Mouse (Mus musculus): ENCODE data around the gene Tomm20.
A peak's percentile ranks its signal among the peaks of the same experiment; 100 is the strongest.

Tomm20 gene

DNA sequence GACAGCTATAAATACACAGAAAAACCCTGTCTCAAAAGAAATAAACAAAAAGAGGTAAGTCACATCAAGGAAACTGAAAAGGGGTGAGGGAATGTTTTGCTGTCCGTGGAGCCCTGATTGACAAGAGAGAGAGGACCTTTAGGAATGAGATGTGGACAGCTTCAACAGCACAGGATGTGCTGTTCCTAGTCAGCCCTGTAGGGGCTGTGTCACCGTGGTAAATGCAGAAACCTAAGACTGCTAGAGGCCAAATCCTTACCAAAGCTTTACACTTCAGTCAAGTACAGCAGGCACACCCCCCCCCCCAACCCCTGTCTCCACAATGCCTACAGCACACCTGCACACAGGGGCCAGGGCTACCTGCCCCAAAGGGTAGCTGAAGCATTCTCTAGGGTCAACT lies 13.9 kb downstream of the Tomm20 start:
- peaks cover 84% of the 10 kb centered on the region for H3K4me1 ChIP-seq (replicated peaks; ENCODE audit: low read depth, low read length)
- no peaks in the 10 kb centered on the region for H3K27me3 ChIP-seq (ENCODE audit: insufficient read depth, low read length)
- no peaks in the 10 kb centered on the region for H3K9me3 ChIP-seq (ENCODE audit: low read length)
- H3K36me3 ChIP-seq (ENCODE audit: insufficient read depth, low read length) = peaks cover 96% of the 10 kb centered on the region
- TF ChIP-seq NANOG (IDR thresholded peaks at IDR 0.05; ENCODE audit: borderline replicate concordance, low read length) (no peak), POU5F1 (IDR thresholded peaks at IDR 0.05; ENCODE audit: borderline replicate concordance, low read length) (no peak), CTCF (conservative IDR thresholded peaks at IDR 0.05; ENCODE audit: low read length) (peak; percentile 35)
- no peak overlapping the region for H3K4me3 ChIP-seq (replicated peaks; ENCODE audit: low read length)

- TF ChIP-seq CTCF (conservative IDR thresholded peaks at IDR 0.05; ENCODE audit: low read length) (peak; percentile 98), POU5F1 (IDR thresholded peaks at IDR 0.05; ENCODE audit: borderline replicate concordance, low read length) (no peak), NANOG (IDR thresholded peaks at IDR 0.05; ENCODE audit: borderline replicate concordance, low read length) (no peak)
- H3K27me3 ChIP-seq (ENCODE audit: insufficient read depth, low read length) = no peaks in the 10 kb centered on the region
- H3K4me1 ChIP-seq (replicated peaks; ENCODE audit: low read depth, low read length) = peaks cover 66% of the 10 kb centered on the region
- H3K36me3 ChIP-seq (ENCODE audit: insufficient read depth, low read length) = peaks cover 96% of the 10 kb centered on the region
- no peak overlapping the region for H3K4me3 ChIP-seq (replicated peaks; ENCODE audit: low read length)
- no peaks in the 10 kb centered on the region for H3K9me3 ChIP-seq (ENCODE audit: low read length)
Observed at GRCm38 (mm10) chr8:126929607-126930161, 16.0 kb downstream of the Tomm20 start.

DNA sequence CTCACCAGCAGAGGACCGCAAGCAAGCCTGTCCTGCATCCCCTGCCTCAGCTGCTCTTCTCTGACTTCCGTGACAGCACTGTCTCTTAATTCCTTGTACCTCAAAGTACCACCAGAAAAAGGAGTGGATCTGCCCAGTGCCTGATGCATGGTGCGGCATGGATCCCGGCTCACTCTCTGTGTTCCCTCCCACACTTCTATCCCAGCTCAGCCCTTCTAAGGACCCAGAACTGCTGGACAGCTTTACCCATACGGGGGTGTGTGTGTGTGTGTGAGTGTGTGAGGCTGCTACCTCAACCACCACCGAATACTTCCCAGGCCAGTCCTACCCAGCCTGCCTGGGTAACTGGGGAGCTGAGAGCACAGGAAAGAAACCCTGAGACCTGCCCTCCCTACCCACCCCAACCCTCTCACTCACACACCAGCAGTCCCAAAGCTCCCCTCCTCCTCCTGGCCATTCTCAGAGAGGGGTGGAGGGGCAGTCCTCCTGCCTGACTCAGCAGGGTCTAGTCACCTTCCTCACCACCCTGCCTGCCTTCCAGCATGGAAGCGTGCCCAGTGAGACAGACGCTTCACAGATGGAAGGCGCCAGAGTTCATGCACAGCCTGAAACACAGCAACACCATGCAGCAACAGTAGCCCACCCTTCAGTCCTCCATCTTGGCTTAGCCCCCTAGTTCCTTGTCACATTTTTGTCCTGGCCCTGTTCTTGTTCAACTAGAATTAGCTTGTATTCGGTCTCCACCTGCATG lies 16.7 kb downstream of the Tomm20 start:
- TF ChIP-seq CTCF (conservative IDR thresholded peaks at IDR 0.05; ENCODE audit: low read length) = no peak
- TF ChIP-seq NANOG (IDR thresholded peaks at IDR 0.05; ENCODE audit: borderline replicate concordance, low read length) = no peak
- TF ChIP-seq POU5F1 (IDR thresholded peaks at IDR 0.05; ENCODE audit: borderline replicate concordance, low read length) = no peak
- H3K4me1 ChIP-seq (replicated peaks; ENCODE audit: low read depth, low read length) = peaks cover 62% of the 10 kb centered on the region
- peaks cover 97% of the 10 kb centered on the region for H3K36me3 ChIP-seq (ENCODE audit: insufficient read depth, low read length)
- H3K4me3 ChIP-seq (replicated peaks; ENCODE audit: low read length) = no peak overlapping the region
- H3K27me3 ChIP-seq (ENCODE audit: insufficient read depth, low read length) = no peaks in the 10 kb centered on the region
- H3K9me3 ChIP-seq (ENCODE audit: low read length) = no peaks in the 10 kb centered on the region

DNA sequence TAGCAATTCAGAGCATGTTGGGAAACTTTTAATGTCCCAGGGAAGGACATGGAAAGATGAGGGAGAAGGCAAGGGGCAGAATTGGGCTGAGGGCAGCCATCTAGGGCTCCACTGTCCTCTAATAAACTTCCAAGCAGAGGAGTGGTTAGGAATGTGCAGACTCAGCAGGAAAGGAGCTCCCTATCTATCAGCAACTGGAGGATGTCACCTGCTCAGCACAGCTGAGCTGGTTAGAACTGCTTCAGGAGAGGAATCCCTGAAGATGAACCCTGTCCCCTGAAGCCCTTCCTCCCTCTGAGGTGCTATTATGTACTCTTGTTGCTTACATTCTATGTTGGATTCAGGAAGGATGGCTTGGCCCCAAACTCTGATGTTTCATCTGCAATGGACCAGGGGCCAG lies 17.6 kb downstream of the Tomm20 start:
- no peak for TF ChIP-seq NANOG (IDR thresholded peaks at IDR 0.05; ENCODE audit: borderline replicate concordance, low read length)
- TF ChIP-seq POU5F1 (IDR thresholded peaks at IDR 0.05; ENCODE audit: borderline replicate concordance, low read length) = no peak
- TF ChIP-seq CTCF (conservative IDR thresholded peaks at IDR 0.05; ENCODE audit: low read length) = no peak
- Histone ChIP-seq H3K4me1 (replicated peaks; ENCODE audit: low read depth, low read length) (peaks cover 53% of the 10 kb centered on the region), H3K9me3 (ENCODE audit: low read length) (no peaks in the 10 kb centered on the region), H3K4me3 (replicated peaks; ENCODE audit: low read length) (no peak overlapping the region), H3K27me3 (ENCODE audit: insufficient read depth, low read length) (no peaks in the 10 kb centered on the region), H3K36me3 (ENCODE audit: insufficient read depth, low read length) (peaks cover 97% of the 10 kb centered on the region)

DNA sequence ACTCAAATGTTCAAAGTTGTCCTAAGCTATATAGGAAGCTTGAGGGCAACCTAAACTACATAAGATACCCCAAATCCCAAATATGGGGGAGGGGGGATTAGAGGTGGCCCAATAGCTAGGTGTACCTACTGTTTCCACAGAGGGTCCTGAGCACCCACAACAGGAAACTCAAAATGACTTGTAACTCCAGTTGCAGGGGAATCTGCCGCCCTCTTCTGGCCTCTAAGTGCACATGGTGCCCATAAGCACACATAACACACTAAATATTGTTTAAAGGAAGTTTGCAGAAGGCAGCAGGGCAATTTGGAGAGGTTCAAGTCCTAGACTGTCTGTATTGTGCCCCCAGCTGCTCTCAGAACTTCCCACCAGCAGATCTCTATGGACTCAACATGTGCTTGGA lies 18.6 kb downstream of the Tomm20 start:
- Histone ChIP-seq H3K4me1 (replicated peaks; ENCODE audit: low read depth, low read length) (peaks cover 43% of the 10 kb centered on the region), H3K9me3 (ENCODE audit: low read length) (no peaks in the 10 kb centered on the region), H3K27me3 (ENCODE audit: insufficient read depth, low read length) (no peaks in the 10 kb centered on the region), H3K36me3 (ENCODE audit: insufficient read depth, low read length) (peaks cover 95% of the 10 kb centered on the region), H3K4me3 (replicated peaks; ENCODE audit: low read length) (no peak overlapping the region)
- TF ChIP-seq POU5F1 (IDR thresholded peaks at IDR 0.05; ENCODE audit: borderline replicate concordance, low read length) (no peak), CTCF (conservative IDR thresholded peaks at IDR 0.05; ENCODE audit: low read length) (peak; percentile 36)

GRCm38 (mm10) chr8:126922981-126923380 lies 22.7 kb downstream of the Tomm20 start:
- TF ChIP-seq CTCF (conservative IDR thresholded peaks at IDR 0.05; ENCODE audit: low read length) = no peak
- no peak for TF ChIP-seq NANOG (IDR thresholded peaks at IDR 0.05; ENCODE audit: borderline replicate concordance, low read length)
- TF ChIP-seq POU5F1 (IDR thresholded peaks at IDR 0.05; ENCODE audit: borderline replicate concordance, low read length) = no peak
- Histone ChIP-seq H3K9me3 (ENCODE audit: low read length) (no peaks in the 10 kb centered on the region), H3K36me3 (ENCODE audit: insufficient read depth, low read length) (peaks cover 59% of the 10 kb centered on the region), H3K27me3 (ENCODE audit: insufficient read depth, low read length) (no peaks in the 10 kb centered on the region), H3K4me1 (replicated peaks; ENCODE audit: low read depth, low read length) (peaks cover 23% of the 10 kb centered on the region), H3K4me3 (replicated peaks; ENCODE audit: low read length) (no peak overlapping the region)

DNA sequence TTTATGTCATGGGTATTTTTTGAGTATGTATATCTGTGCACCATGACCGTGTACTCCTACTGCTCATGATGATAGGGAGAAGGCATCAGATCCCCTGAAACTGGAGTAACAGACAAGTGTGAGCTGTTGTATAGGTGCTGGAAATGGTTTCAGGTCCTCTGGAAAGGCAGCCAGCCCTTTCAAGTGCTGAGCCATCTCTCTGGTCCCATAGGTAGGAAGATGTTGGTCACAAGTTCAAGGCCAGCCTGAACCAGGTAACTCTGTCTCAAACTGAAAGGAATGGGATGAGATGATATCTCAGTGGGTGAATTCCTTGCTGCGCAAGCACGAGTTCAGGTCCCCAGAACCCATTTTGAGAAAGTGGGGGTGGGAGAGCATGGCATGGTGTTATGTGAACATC lies 24.2 kb downstream of the Tomm20 start:
- Histone ChIP-seq H3K4me1 (replicated peaks; ENCODE audit: low read depth, low read length) (peaks cover 20% of the 10 kb centered on the region), H3K9me3 (ENCODE audit: low read length) (no peaks in the 10 kb centered on the region), H3K36me3 (ENCODE audit: insufficient read depth, low read length) (peaks cover 44% of the 10 kb centered on the region), H3K27me3 (ENCODE audit: insufficient read depth, low read length) (no peaks in the 10 kb centered on the region), H3K4me3 (replicated peaks; ENCODE audit: low read length) (no peak overlapping the region)
- TF ChIP-seq POU5F1 (IDR thresholded peaks at IDR 0.05; ENCODE audit: borderline replicate concordance, low read length) (no peak), CTCF (conservative IDR thresholded peaks at IDR 0.05; ENCODE audit: low read length) (no peak), NANOG (IDR thresholded peaks at IDR 0.05; ENCODE audit: borderline replicate concordance, low read length) (no peak)

- TF ChIP-seq POU5F1 (IDR thresholded peaks at IDR 0.05; ENCODE audit: borderline replicate concordance, low read length) (no peak), CTCF (conservative IDR thresholded peaks at IDR 0.05; ENCODE audit: low read length) (peak; percentile 56)
- H3K4me1 ChIP-seq (replicated peaks; ENCODE audit: low read depth, low read length) = peaks cover 20% of the 10 kb centered on the region
Observed at GRCm38 (mm10) chr8:126920845-126921244, 24.8 kb downstream of the Tomm20 start.

More at GRCm38 (mm10) chr8:126920845-126921244, 24.8 kb downstream of the Tomm20 start:
- H3K9me3 ChIP-seq (ENCODE audit: low read length) = no peaks in the 10 kb centered on the region
- no peaks in the 10 kb centered on the region for H3K27me3 ChIP-seq (ENCODE audit: insufficient read depth, low read length)
- no peak overlapping the region; the same call in 1 of the 2 replicates for H3K4me3 ChIP-seq (replicated peaks; ENCODE audit: low read length)
- peaks cover 38% of the 10 kb centered on the region for H3K36me3 ChIP-seq (ENCODE audit: insufficient read depth, low read length)

Data from E14TG2a.4 (cell line).